Mouse (Mus musculus) hindbrain, embryonic 10.5 days (tissue): ENCODE measurements at regions not wholly inside any gene's neighbourhood (a gene's known extent, or its start where the extent isn't known, plus 50 kb on each side); places are given as distances from the start of the nearest gene placed in this dataset.

Experiments used
- DNase-seq: peaks from one replicate; pipeline ENCODE4 v3.0.0-alpha.2; 2017; ENCODE audit warnings: low spot score
- H3K27ac ChIP-seq: fragments of 300-500 bp; sonication (generic); 2 replicates; pipeline ENCODE4 v1.5.1; 2016; ENCODE audit warnings: mild to moderate bottlenecking, moderate library complexity
- H3K27me3 ChIP-seq: fragments of 300-500 bp; sonication (generic); 2 replicates; pipeline ENCODE4 v1.6.1; 2016; ENCODE audit warnings: mild to moderate bottlenecking; ENCODE audit not compliant: poor library complexity, insufficient read depth, severe bottlenecking
- H3K36me3 ChIP-seq: fragments of 300-500 bp; sonication (generic); 2 replicates; pipeline ENCODE4 v1.6.1; 2016; ENCODE audit warnings: mild to moderate bottlenecking, moderate library complexity
- H3K4me1 ChIP-seq: fragments of 300-500 bp; sonication (generic); replicated peaks from 2 replicates; pipeline ENCODE4 v1.6.1; 2016; ENCODE audit warnings: mild to moderate bottlenecking
- H3K4me3 ChIP-seq: fragments of 300-500 bp; sonication (generic); 2 replicates; pipeline ENCODE4 v1.5.1; 2016; ENCODE audit warnings: mild to moderate bottlenecking, moderate library complexity
- H3K9me3 ChIP-seq: fragments of 300-500 bp; sonication (generic); 2 replicates; pipeline ENCODE4 v1.6.1; 2016; ENCODE audit warnings: mild to moderate bottlenecking, moderate library complexity
- WGBS: fragments of 180-500 bp; shearing (Covaris S2); methylation state at CpG from one replicate; pipeline ENCODE4 v1.1.7; 2016; 5-methylcytosine and 5-hydroxymethylcytosine counted together

GRCm38 (mm10) chr9:98673461-98674114 is 72.1 kb upstream of the Mrps22 start:
- H3K36me3 ChIP-seq = no peaks in the 10 kb centered on the region
- WGBS = 87% methylated on average over 13 of the region's 13 CpGs
- no peaks in the 10 kb centered on the region for H3K27me3 ChIP-seq
- H3K4me3 ChIP-seq = no peak overlapping the region
- no peak for DNase-seq
- no peaks in the 10 kb centered on the region for H3K9me3 ChIP-seq
- H3K27ac ChIP-seq = no peak overlapping the region
- no peaks in the 10 kb centered on the region for H3K4me1 ChIP-seq

GRCm38 (mm10) chr9:98672361-98672760 is 70.9 kb upstream of the Mrps22 start:
- WGBS = 53% methylated on average over 9 of the region's 9 CpGs
- H3K4me3 ChIP-seq = no peak overlapping the region
- no peaks in the 10 kb centered on the region for H3K27me3 ChIP-seq
- no peaks in the 10 kb centered on the region for H3K36me3 ChIP-seq
- no peaks in the 10 kb centered on the region for H3K4me1 ChIP-seq
- no peak overlapping the region for H3K27ac ChIP-seq
- no peak for DNase-seq
- H3K9me3 ChIP-seq = no peaks in the 10 kb centered on the region

- no peaks in the 10 kb centered on the region for H3K9me3 ChIP-seq
- H3K27me3 ChIP-seq = no peaks in the 10 kb centered on the region
- DNase-seq = no peak
- H3K27ac ChIP-seq = no peak overlapping the region
- WGBS = 78% methylated on average over 23 of the region's 23 CpGs
- H3K4me3 ChIP-seq = no peak overlapping the region
- H3K4me1 ChIP-seq = no peaks in the 10 kb centered on the region
- no peaks in the 10 kb centered on the region for H3K36me3 ChIP-seq
Measured at GRCm38 (mm10) chr9:98668423-98669330, 67.2 kb upstream of the Mrps22 start.

- DNase-seq = no peak
- no peaks in the 10 kb centered on the region for H3K9me3 ChIP-seq
- 95% methylated on average over 3 of the region's 3 CpGs for whole genome bisulfite sequencing
- no peak overlapping the region for H3K4me3 ChIP-seq
- H3K4me1 ChIP-seq = peaks cover 8% of the 10 kb centered on the region; the same call in 1 of the 2 replicates
- no peak overlapping the region for H3K27ac ChIP-seq
- no peaks in the 10 kb centered on the region for H3K27me3 ChIP-seq
- no peaks in the 10 kb centered on the region for H3K36me3 ChIP-seq
Measured at GRCm38 (mm10) chr9:98667072-98667471, 65.6 kb upstream of the Mrps22 start.

GRCm38 (mm10) chr9:98663011-98663410 is 61.6 kb upstream of the Mrps22 start:
- Histone ChIP-seq H3K9me3 (no peaks in the 10 kb centered on the region), H3K27ac (no peak overlapping the region), H3K4me1 (peaks cover 11% of the 10 kb centered on the region; the same call in 1 of the 2 replicates), H3K4me3 (no peak overlapping the region), H3K27me3 (no peaks in the 10 kb centered on the region), H3K36me3 (no peaks in the 10 kb centered on the region)
- peak; percentile 47 for DNase-seq
- 62% methylated on average over 3 of the region's 3 CpGs for WGBS

GRCm38 (mm10) chr9:98651681-98652080 is 50.2 kb upstream of the Mrps22 start:
- DNase-seq = no peak
- H3K9me3 ChIP-seq = no peaks in the 10 kb centered on the region
- no peaks in the 10 kb centered on the region for H3K27me3 ChIP-seq
- WGBS = 72% methylated on average over 2 of the region's 2 CpGs
- H3K27ac ChIP-seq = no peak overlapping the region
- no peaks in the 10 kb centered on the region for H3K36me3 ChIP-seq
- no peak overlapping the region for H3K4me3 ChIP-seq
- H3K4me1 ChIP-seq = peaks cover 17% of the 10 kb centered on the region
